ENCODE assay signal across 9 mouse cellular contexts in genomic region chr12:82616486-82616812, GRCm38 (mm10). TPM values are rescaled to one million over a fixed set of nuclear protein-coding genes. Genes with fewer than 3 reads are reported as not detected.
DNase-seq lines count a peak whose midpoint lies in the region; ATAC-seq and TF ChIP-seq lines count a peak whose summit lies in the region.
"Had no signal": no experiment of that assay in that cellular context is flagged by ENCODE, and none has a peak within 500 bp of the region (broad histone marks: within the 10 kb centered on the region; RNA-seq: fewer than 3 reads in every experiment).

No protein-coding gene starts in this region.

- H3K4me3 ChIP-seq in ES-Bruce4 (ENCODE audit: low read depth, low read length): peak overlapping the region; percentile 44
- H3K4me3 ChIP-seq in heart, embryonic 13.5 days: peak overlapping the region; percentile 65
- H3K4me3 ChIP-seq in liver, embryonic 12.5 days: peak overlapping the region; percentile 51
- peak overlapping the region; percentile 48 for H3K4me3 ChIP-seq in stomach, embryonic 16.5 days (replicated peaks; ENCODE audit: low read length)

- H3K27ac ChIP-seq in ES-Bruce4 (ENCODE audit: insufficient read depth, low read length): no peak overlapping the region
- H3K27ac ChIP-seq in heart, embryonic 13.5 days (replicated peaks): no peak overlapping the region
- H3K27ac ChIP-seq in liver, embryonic 12.5 days: no peak overlapping the region
- H3K27ac ChIP-seq in stomach, embryonic 16.5 days (ENCODE audit: low read length): no peak overlapping the region

- no peak for TF ChIP-seq POLR2A in ES-Bruce4 (IDR thresholded peaks at IDR 0.05; ENCODE audit: insufficient read depth, low read length)

- DNase-seq in embryo, embryonic 10.5 days (ENCODE audit: low spot score): peak; percentile 5
- no peak for DNase-seq in embryo, embryonic 11 days
- no peak for DNase-seq in gastrocnemius, adult 18-20 months (ENCODE audit: low spot score)
- DNase-seq in MN1 (ENCODE audit: low spot score): no peak

- no peaks in the 10 kb centered on the region; the same call in 1 of the 2 replicates for H3K9me3 ChIP-seq in ES-Bruce4 (replicated peaks; ENCODE audit: control insufficient read depth, insufficient read depth, low read length, poor library complexity, severe bottlenecking)
- H3K9me3 ChIP-seq in heart, embryonic 13.5 days: no peaks in the 10 kb centered on the region
- H3K9me3 ChIP-seq in liver, embryonic 12.5 days (replicated peaks): no peaks in the 10 kb centered on the region
- H3K9me3 ChIP-seq in stomach, embryonic 16.5 days (replicated peaks; ENCODE audit: control insufficient read depth, low read length): no peaks in the 10 kb centered on the region

- ATAC-seq in heart, embryonic 13.5 days (ENCODE audit: extremely low read depth, insufficient number of reproducible peaks, low FRiP score, low TSS enrichment): no peak
- no peak for ATAC-seq in liver, embryonic 12.5 days
- ATAC-seq in stomach, embryonic 16.5 days (ENCODE audit: insufficient read depth, low FRiP score): no peak

- no peak for TF ChIP-seq CTCF in ES-Bruce4 (IDR thresholded peaks at IDR 0.05; ENCODE audit: low read depth, low read length)

- 0 out of 2 replicates have a peak, but pooled peaks cover 3% of the 10 kb centered on the region for H3K27me3 ChIP-seq in ES-Bruce4 (ENCODE audit: control insufficient read depth, insufficient read depth, low read length, poor library complexity, severe bottlenecking)
- H3K27me3 ChIP-seq in heart, embryonic 13.5 days (replicated peaks): peaks cover 30% of the 10 kb centered on the region
- peaks cover 58% of the 10 kb centered on the region for H3K27me3 ChIP-seq in liver, embryonic 12.5 days (replicated peaks)
- peaks cover 30% of the 10 kb centered on the region for H3K27me3 ChIP-seq in stomach, embryonic 16.5 days (ENCODE audit: control insufficient read depth, insufficient read depth, low read length)

- WGBS in heart, embryonic 13.5 days: 2% methylated on average over 19 of the region's 19 CpGs
- 5% methylated on average over 19 of the region's 19 CpGs for WGBS in liver, embryonic 12.5 days (ENCODE audit: insufficient replicate concordance)
- 4% methylated on average over 19 of the region's 19 CpGs for WGBS in stomach, embryonic 16.5 days

- H3K9ac ChIP-seq in ES-Bruce4 (ENCODE audit: low read depth, poor library complexity, severe bottlenecking): peak overlapping the region; percentile 73; the same call in 1 of the 2 replicates
- peak overlapping the region; percentile 82 for H3K9ac ChIP-seq in heart, embryonic 13.5 days
- H3K9ac ChIP-seq in liver, embryonic 12.5 days: no peak overlapping the region
- peak overlapping the region; percentile 73 for H3K9ac ChIP-seq in stomach, embryonic 16.5 days (ENCODE audit: low read length)

- TF ChIP-seq EP300 in ES-Bruce4 (IDR thresholded peaks at IDR 0.05; ENCODE audit: insufficient read depth, low read depth, low read length): no peak

- peak overlapping the region; percentile 89 for H3K4me2 ChIP-seq in heart, embryonic 13.5 days
- H3K4me2 ChIP-seq in liver, embryonic 12.5 days: peak overlapping the region; percentile 67
- peak overlapping the region; percentile 94 for H3K4me2 ChIP-seq in stomach, embryonic 16.5 days (ENCODE audit: low read depth, low read length)

- H3K4me1 ChIP-seq in ES-Bruce4 (ENCODE audit: control insufficient read depth, insufficient read depth, low read length): no peaks in the 10 kb centered on the region
- H3K4me1 ChIP-seq in heart, embryonic 13.5 days: peaks cover 30% of the 10 kb centered on the region
- 0 out of 2 replicates have a peak, but pooled peaks cover 6% of the 10 kb centered on the region for H3K4me1 ChIP-seq in liver, embryonic 12.5 days
- H3K4me1 ChIP-seq in stomach, embryonic 16.5 days (ENCODE audit: control insufficient read depth, insufficient read depth, low read length): 0 out of 2 replicates have a peak, but pooled peaks cover 4% of the 10 kb centered on the region

- H3K36me3 ChIP-seq in ES-Bruce4 (ENCODE audit: control insufficient read depth, insufficient read depth, low read length, poor library complexity, severe bottlenecking): no peaks in the 10 kb centered on the region
- no peaks in the 10 kb centered on the region for H3K36me3 ChIP-seq in heart, embryonic 13.5 days
- H3K36me3 ChIP-seq in liver, embryonic 12.5 days: no peaks in the 10 kb centered on the region
- no peaks in the 10 kb centered on the region for H3K36me3 ChIP-seq in stomach, embryonic 16.5 days (ENCODE audit: control insufficient read depth, insufficient read depth, low read length)

RNA-seq across cellular contexts. Expression of gene Rgs6, which starts 28.4 kb away (rescaled TPM):
- polyA plus RNA-seq in ES-Bruce4 (2011; ENCODE audit: insufficient read depth, insufficient read length, low read depth, missing spikeins): 0.30 and 0.58 TPM in 2 replicates
- polyA plus RNA-seq in heart, embryonic 13.5 days (2015; fragmentation: Nextera tagmentation; extraction: Ambion mirVana): 13.6 and 13.8 TPM in 2 replicates
- polyA plus RNA-seq in liver, embryonic 12.5 days (2016; fragmentation: Nextera tagmentation; extraction: Ambion mirVana): 0.15 and 0.20 TPM in 2 replicates
- 1.5 and 1.6 TPM in 2 replicates for polyA plus RNA-seq in stomach, embryonic 16.5 days (2015; fragmentation: Nextera tagmentation; extraction: Ambion mirVana)
- under 1 TPM; 0.66 to 0.68 TPM for total RNA-seq in gastrocnemius, adult 18-20 months (2021)
- polyA plus RNA-seq: C2C12 had no signal
